Mouse (Mus musculus) 3T3-L1 (cell line): ENCODE results near the gene Pde8b.

Experiments used
- DNase-seq: peaks from one replicate; pipeline ENCODE4 v3.0.0-alpha.2; 2015; ENCODE audit warnings: low read depth, low spot score

The Pde8b gene

GRCm38 (mm10) chr13:95082611-95083010, 167.5 kb downstream of the Pde8b start:
- no peak for DNase-seq

GRCm38 (mm10) chr13:95081082-95081481, 169.1 kb downstream of the Pde8b start:
- no peak for DNase-seq

GRCm38 (mm10) chr13:95078492-95078891, 171.6 kb downstream of the Pde8b start:
- no peak for DNase-seq

DNA sequence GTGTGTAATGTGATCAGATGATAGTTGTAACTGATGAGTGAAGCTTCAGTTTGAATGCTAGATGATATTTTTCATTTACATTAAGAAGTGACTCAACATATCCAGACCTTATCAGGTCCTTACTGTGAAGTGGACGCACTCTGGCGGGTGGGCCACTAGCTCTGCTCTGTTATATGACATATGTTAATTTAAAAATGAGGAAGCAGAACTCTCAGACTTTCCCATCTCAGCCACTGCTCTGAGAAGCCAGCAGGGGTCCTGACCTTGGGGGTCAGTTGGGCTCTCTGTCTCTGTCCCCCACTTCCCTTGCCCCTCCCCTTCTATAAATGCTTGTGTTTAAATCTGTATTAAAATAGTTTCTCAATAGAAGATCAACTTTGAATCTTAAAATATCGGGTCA, 172.4 kb downstream of the Pde8b start:
- no peak for DNase-seq

- no peak for DNase-seq
Observed at GRCm38 (mm10) chr13:95076142-95076541, 174.0 kb downstream of the Pde8b start.

GRCm38 (mm10) chr13:95073445-95074172, 176.5 kb downstream of the Pde8b start:
- no peak for DNase-seq

- DNase-seq = no peak
Observed at GRCm38 (mm10) chr13:95070268-95070667, 179.9 kb downstream of the Pde8b start.

GRCm38 (mm10) chr13:95067854-95068253, 182.3 kb downstream of the Pde8b start:
- peak; percentile 70 for DNase-seq

GRCm38 (mm10) chr13:95063390-95064017, 186.6 kb downstream of the Pde8b start:
- DNase-seq = no peak

DNA sequence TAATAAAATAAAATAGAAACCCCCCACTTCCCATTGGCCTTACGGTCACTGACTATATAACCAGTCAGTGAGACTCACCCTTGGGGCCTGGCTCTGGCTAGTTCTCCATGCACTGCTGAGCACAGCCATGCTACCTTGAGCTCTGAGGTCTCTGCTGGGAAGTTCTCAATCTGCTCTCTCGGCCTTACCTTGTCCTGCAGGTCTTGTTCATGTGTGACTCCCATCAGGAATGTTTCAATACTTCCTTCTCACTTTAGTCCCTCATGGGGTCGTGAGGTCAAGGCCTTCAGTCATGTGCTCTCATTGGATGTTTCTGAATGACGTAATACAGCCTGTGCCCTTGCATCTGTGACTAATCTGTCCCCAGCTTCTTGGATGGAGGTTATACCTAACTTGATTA, 191.3 kb downstream of the Pde8b start:
- no peak for DNase-seq

DNA sequence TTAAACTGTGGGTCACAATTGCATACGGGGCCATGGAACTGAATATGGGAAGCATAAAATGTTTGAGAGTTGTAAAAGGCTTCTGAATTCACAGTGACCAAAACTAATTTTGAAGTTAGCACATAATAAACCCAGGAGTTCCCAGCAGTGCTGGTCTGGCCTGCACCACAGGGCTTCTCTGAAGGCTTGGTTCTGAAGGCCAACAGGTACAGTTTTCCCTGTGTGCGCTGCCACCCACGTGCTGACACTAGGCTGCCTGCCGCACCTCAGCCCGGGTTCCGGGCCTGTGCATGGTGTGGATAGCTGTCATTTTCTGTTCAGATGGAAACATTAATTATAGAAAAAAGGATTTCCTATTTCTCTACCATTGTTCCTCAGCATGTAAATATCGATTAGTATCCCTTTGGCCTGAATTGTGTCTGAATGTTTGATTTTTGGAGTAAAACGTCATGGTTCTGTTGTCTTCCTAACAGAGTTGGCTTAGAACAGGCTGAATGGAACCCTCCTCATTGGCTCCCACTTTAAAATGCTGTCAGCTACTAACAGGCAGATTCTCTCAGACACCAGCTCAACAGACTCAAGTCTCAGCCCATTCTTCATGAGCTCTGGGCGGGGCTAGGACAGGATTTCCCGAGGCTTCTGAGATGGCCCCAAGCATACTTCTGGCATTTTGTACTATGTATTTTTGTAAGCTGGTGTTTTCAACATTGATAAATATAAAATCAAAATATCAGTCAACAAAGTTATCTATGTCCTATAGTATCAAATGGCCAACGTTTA, 193.4 kb downstream of the Pde8b start:
- no peak for DNase-seq

DNA sequence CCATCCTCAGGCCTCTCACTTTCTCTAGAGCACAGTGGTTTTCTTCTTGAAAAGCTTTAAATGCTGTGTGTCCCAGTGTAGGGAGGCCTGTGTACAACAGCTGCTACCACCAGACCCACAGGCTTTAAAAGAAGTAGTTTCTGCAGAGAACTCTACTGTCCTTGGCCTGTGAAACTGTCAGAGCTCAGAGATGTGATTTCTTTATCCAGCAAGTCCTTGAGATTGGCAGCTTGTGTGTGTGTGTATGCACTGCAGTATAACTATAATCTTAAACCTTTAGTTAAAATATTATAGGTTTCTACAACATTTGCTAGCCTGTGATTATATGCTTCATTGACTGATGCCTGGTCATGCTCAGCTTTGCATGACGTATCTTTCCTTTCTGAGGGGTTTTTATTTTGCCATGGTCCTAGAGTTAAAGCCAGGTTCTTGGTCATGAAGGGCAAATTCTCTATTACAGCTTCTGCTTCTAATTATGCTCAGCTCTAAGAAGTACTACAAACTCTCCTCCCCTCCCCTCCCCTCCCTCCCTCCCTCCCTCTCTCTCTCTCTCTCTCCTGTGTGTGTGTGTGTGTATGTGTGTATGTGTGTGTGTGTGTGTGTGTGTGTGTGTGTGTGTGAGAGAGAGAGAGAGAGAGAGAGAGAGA, 194.3 kb downstream of the Pde8b start:
- DNase-seq = no peak

GRCm38 (mm10) chr13:95052421-95052820, 197.7 kb downstream of the Pde8b start:
- DNase-seq = no peak

GRCm38 (mm10) chr13:95050398-95050797, 199.7 kb downstream of the Pde8b start:
- no peak for DNase-seq

DNA sequence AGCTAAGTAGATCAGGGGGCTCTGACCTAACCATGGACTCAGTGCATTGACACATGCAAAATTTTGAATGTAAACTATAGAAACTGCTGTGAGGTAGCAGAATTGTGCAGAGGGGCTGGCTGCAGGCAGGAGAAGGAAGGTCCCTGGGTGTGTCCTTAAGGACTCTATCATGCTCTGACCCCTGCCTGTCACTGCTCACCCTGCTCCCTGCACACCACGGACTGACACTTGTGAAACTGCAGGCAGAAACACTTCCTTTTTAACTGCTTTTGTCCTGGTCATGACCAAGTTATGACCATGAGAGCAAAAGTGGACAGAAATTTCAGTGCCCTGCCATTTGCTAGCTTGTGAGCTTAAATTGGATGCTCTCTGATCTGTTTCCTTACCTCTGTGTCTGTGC, 206.0 kb downstream of the Pde8b start:
- no peak for DNase-seq

GRCm38 (mm10) chr13:95040140-95040738, 209.9 kb downstream of the Pde8b start:
- DNase-seq = no peak

DNA sequence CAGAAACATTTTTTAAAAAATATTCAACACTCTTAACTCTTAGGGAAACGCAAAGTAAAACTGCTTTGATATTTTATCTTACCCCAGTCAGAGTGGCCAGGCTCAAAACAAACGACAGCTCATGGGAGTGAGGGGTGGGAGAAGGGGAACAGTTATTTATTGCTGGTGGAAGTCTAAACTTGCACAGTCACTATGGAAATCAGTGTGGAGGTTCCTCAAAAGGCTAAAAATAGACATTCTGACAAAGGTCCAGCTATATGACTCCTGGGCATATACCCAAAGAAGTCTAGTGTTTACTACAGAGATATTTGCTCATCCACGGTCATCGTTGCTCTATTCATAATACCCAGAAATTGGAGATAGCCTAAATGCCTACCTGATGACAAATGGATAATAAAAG, 211.9 kb downstream of the Pde8b start:
- peak; percentile 82 for DNase-seq

DNA sequence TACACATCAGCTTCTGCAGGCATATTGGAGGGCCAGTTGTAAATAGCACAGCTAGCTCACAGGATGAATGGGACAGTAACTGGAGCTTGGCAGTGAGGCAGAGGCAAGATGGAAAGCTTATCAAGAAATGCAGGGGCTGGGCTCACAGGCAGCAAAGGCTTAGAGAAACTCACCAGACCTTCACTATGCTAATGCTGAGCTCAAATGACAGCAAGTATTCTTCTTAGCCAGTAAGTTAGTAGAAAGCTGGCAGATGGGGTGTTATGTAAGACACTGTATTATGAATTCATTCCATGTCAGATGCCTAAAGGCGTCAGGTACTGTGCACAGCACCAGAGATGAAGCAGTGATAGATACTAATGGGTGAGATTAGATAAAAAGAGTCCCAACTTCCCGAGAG, 215.4 kb downstream of the Pde8b start:
- DNase-seq = no peak

DNA sequence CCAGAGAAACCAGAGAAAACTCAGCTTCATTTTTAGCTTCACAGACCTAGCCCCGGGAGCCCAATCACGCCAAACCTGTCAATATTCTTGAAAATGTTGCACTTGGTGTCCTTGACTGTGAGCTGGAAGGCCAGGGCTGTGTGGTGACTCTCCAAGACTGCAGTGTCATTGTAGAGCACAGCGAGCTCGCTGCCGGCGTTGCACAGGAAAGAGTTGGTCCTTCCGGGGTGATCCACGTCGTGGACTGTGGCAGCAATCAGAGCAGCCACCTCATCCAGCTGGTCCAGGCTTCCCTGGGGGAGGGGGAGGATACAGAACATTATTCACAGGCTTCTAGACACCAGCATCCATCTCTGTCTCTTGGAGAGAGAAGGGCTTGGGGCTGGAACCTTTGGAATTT, 216.0 kb downstream of the Pde8b start:
- no peak for DNase-seq

DNA sequence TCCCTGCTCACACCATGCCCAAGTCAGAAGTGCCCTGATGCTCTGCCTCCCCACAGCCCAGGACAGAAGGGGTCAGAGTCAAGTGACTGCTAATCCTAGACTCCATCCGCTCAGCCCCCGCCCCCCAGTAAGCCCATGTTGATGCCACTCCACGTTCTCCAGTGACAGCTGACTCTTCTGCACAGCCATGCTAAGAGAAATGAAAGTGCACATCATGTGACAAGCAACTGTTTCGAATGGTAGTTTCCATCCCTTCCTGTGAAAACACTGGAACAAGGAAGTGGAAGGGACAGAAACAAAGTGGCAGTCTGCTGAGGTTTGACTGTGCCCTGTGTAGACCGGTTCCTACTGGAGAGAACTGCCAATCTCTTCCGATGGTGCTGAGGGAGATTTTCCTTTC, 217.2 kb downstream of the Pde8b start:
- DNase-seq = no peak

DNA sequence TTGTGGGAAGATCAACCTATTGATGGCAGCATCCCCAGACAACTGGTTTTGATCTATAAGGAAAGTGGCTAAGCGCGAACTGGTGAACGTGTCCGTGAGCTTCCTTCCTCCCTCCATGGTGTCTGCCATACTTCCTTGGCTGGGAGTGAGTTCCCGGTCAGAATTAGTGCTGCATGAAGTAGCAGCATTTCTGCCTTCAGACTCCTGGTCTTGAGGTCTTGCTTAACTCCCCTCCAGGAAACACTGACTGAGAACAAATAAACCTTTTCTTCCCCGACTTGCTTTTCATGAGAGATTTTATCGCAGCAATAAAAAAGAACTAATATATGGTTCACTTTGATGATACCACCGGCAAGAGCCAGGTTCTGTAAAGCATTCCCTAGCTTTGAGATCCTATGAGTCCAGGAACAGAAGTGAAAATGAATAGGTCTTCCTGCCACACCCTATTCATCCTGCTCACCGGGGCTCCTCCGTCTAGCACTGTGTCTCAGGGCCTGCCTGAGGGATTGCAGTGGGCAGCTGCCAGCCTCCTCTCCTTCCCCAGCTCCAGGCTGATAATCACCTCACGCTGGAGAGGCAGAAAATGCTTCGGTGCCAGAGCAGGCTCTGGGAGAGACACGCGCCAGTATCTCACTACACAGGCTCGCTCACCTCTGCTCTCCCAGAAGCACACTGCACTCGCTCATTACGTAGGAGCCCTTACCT, 217.9 kb downstream of the Pde8b start:
- no peak for DNase-seq
